Mouse (Mus musculus): ENCODE data around the gene Mpv17l2. TPM values are rescaled to one million over a fixed set of nuclear protein-coding genes. Genes with fewer than 3 reads are reported as not detected.

The Mpv17l2 gene
- polyA plus RNA-seq (2012; rRNA removed) = 61.6 and 80.0 TPM in 2 replicates

GRCm38 (mm10) chr8:70760775-70761406 is at the start of gene Mpv17l2:
Mpv17l2 (minus strand) TSS chr8:70760946.
- Histone ChIP-seq H3K4me3 (replicated peaks; ENCODE audit: extremely low read depth, low read depth, low read length) (peak within 1 kb of the TSS; percentile 83), H3K4me1 (ENCODE audit: control insufficient read depth, insufficient read depth, low read length) (peaks cover 14% of the 10 kb centered on the region)
- DNase-seq = peak; percentile 94
- under 1% methylated on average over 55 of the region's 55 CpGs for WGBS
- peak; percentile 46; the same call in 1 of the 2 replicates for TF ChIP-seq POLR2A (IDR thresholded peaks at IDR 0.05; ENCODE audit: borderline replicate concordance, extremely low read depth, low read depth, low read length)
- TF ChIP-seq CTCF (IDR thresholded peaks at IDR 0.05; ENCODE audit: insufficient read depth, low read length) = no peak

DNA sequence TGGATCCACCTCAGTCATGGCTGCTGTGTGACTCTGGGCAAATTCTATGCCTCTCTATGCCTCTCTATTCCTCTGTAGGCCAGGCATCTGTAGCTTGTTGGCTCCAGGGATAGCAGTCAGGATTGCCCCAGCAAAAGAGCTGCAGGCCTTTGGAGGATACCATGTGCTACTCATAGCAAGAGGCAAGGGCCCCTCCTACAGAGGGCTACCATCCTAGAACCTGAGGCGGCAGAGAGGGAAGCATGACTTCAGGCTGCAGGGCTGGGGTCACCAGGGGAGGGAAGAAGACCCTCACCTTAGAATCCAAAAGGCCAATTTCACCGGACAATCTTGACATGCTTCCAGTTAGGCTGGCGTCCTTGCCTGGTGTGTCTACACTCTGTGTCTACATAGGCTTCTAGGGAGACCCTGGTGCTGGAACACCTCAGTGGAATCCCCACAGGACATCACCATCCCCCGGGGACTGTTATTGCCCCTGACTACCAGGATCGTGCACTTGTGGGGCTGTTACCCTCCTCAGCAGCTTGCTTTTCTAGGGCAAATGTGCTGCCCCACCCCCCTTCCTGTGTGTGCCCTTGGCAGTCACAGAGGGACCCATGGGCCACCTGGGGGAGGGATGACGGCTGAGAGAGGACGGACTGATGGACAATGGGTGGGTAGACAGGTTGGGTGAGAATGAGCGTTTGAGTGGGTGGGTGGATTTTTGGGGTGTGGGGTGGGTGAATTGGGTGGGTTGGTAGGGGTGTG is 48.4 kb upstream of the Mpv17l2 start:
- Histone ChIP-seq H3K4me3 (replicated peaks; ENCODE audit: extremely low read depth, low read depth, low read length) (no peak overlapping the region), H3K4me1 (ENCODE audit: control insufficient read depth, insufficient read depth, low read length) (peaks cover 5% of the 10 kb centered on the region)
- WGBS = 78% methylated on average over 8 of the region's 8 CpGs
- no peak for DNase-seq
- TF ChIP-seq CTCF (IDR thresholded peaks at IDR 0.05; ENCODE audit: insufficient read depth, low read length) = no peak

GRCm38 (mm10) chr8:70808239-70808638 is 47.5 kb upstream of the Mpv17l2 start, which contains the start of gene Il12rb1:
Il12rb1 (plus strand) TSS chr8:70808449.
- H3K4me3 ChIP-seq (replicated peaks; ENCODE audit: extremely low read depth, low read depth, low read length) = no peak within 1 kb of the TSS
- WGBS = 55% methylated on average over 5 of the region's 5 CpGs
- DNase-seq = no peak
- peaks cover 7% of the 10 kb centered on the region for H3K4me1 ChIP-seq (ENCODE audit: control insufficient read depth, insufficient read depth, low read length)
- TF ChIP-seq POLR2A (IDR thresholded peaks at IDR 0.05; ENCODE audit: borderline replicate concordance, extremely low read depth, low read depth, low read length) (no peak), CTCF (IDR thresholded peaks at IDR 0.05; ENCODE audit: insufficient read depth, low read length) (no peak)

DNA sequence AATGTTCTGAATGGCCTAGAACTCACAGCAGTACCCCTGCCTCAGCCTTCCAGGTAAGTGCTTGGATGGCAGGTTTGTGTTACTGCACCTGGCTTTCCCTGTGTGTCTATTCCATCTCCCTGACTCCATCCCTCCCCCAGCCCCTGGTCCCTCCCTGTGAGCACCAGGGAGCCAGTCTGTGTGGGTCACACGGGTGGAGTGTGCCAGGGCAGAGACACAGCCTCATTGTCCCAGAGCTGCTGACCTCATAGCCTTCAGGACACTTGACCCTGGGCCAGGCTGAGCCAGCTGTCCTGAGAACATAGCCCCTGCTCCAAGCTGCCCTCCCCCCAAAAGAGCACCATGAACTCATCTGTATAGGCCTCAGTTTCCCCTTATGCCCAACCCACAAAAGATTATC is 46.6 kb upstream of the Mpv17l2 start:
- Histone ChIP-seq H3K4me3 (replicated peaks; ENCODE audit: extremely low read depth, low read depth, low read length) (no peak overlapping the region), H3K4me1 (ENCODE audit: control insufficient read depth, insufficient read depth, low read length) (peaks cover 7% of the 10 kb centered on the region)
- WGBS = 56% methylated on average over 1 of the region's 1 CpGs
- TF ChIP-seq CTCF (IDR thresholded peaks at IDR 0.05; ENCODE audit: insufficient read depth, low read length) (no peak), POLR2A (IDR thresholded peaks at IDR 0.05; ENCODE audit: borderline replicate concordance, extremely low read depth, low read depth, low read length) (no peak)
- DNase-seq = no peak

GRCm38 (mm10) chr8:70806541-70806940 is 45.8 kb upstream of the Mpv17l2 start:
- Histone ChIP-seq H3K4me3 (replicated peaks; ENCODE audit: extremely low read depth, low read depth, low read length) (no peak overlapping the region), H3K4me1 (ENCODE audit: control insufficient read depth, insufficient read depth, low read length) (peaks cover 7% of the 10 kb centered on the region)
- DNase-seq = no peak
- TF ChIP-seq POLR2A (IDR thresholded peaks at IDR 0.05; ENCODE audit: borderline replicate concordance, extremely low read depth, low read depth, low read length) = no peak
- TF ChIP-seq CTCF (IDR thresholded peaks at IDR 0.05; ENCODE audit: insufficient read depth, low read length) = no peak
- 70% methylated on average over 4 of the region's 4 CpGs for WGBS

DNA sequence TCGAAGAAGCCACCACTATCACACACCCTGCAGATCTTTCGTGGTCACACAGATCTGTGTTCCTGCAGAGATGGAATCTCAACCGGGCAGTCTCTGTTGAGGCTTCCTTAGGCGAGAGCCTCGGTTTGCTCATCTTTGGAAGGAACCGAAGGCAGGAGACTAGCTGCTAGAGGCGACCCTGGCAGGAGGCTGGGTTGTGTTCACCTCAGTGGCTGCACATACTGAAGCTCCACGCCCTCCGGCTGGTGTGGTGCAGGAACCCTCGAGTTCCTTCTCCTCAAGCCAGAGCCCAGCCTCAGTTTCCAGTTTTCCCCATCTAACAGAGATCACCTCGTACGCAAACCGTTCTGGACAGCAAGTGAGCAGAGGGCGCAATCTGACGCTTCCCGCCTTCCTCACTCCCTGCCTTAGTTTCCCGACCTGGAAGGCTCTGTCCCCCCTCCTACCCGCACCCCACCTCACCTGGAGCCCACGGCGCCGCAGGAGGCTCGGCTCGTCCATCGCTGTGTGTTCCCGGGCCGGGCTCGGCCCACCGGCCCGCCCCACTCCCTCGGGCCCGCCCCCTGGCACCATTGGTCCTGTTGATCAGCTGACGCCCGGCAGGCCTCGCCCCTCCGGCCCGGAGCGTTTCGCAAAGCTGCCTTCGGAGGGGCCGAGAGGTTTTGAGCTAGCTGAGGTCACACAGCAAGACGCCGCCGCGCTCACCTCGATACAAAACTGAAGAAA is 43.9 kb upstream of the Mpv17l2 start, which contains the start of gene Mast3:
TSS of gene Mast3 (minus strand) at position 574 of the 726 bp plus-strand sequence.
- peak within 1 kb of the TSS; percentile 68 for H3K4me3 ChIP-seq (replicated peaks; ENCODE audit: extremely low read depth, low read depth, low read length)
- H3K4me1 ChIP-seq (ENCODE audit: control insufficient read depth, insufficient read depth, low read length) = peaks cover 7% of the 10 kb centered on the region
- DNase-seq = peak; percentile 80
- under 1% methylated on average over 45 of the region's 45 CpGs for WGBS
- TF ChIP-seq CTCF (IDR thresholded peaks at IDR 0.05; ENCODE audit: insufficient read depth, low read length) (no peak), POLR2A (IDR thresholded peaks at IDR 0.05; ENCODE audit: borderline replicate concordance, extremely low read depth, low read depth, low read length) (peak; percentile 48; the same call in 1 of the 2 replicates)

GRCm38 (mm10) chr8:70803761-70804480 is 43.2 kb upstream of the Mpv17l2 start:
- WGBS = 2% methylated on average over 47 of the region's 47 CpGs
- H3K4me1 ChIP-seq (ENCODE audit: control insufficient read depth, insufficient read depth, low read length) = peaks cover 7% of the 10 kb centered on the region
- DNase-seq = peak; percentile 42
- TF ChIP-seq CTCF (IDR thresholded peaks at IDR 0.05; ENCODE audit: insufficient read depth, low read length) (no peak), POLR2A (IDR thresholded peaks at IDR 0.05; ENCODE audit: borderline replicate concordance, extremely low read depth, low read depth, low read length) (0 out of 2 replicates have a peak, but pooled peaks have one; percentile 37)
- peak overlapping the region; percentile 68 for H3K4me3 ChIP-seq (replicated peaks; ENCODE audit: extremely low read depth, low read depth, low read length)

DNA sequence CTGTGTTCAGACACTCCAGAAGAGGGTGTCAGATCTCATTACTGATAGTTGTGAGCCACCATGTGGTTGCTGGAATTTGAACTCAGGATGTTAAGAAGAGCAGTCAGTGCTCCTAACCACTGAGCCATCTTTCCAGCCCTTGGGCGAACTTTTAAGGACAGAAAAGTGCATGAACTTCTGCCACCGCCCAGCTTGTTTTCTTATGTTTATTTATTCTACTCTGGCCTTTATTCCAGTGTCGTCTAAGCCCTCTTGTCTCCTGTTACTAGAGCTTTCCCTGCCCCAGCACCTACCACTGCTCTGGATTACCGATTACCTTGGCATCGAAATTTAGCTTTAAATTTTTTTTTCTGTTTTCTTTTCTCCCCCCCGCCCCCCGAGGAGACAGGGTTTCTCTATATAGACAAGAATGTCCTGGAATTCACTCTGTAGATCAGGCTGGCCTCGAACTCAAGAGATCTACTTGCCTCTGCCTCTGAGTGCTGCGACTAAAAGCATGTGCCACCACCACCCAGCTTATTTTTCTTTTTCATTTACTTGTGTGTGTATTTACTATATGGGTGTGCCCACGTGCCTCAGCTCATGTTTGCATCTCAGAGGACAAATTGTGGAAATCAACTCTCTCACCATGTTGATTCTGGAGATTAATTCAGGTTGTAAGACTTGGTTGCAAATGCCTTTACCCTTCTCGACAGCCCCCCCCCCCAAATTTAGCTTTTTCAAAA is 42.2 kb upstream of the Mpv17l2 start:
- WGBS = 58% methylated on average over 11 of the region's 11 CpGs
- H3K4me1 ChIP-seq (ENCODE audit: control insufficient read depth, insufficient read depth, low read length) = peaks cover 7% of the 10 kb centered on the region
- no peak for TF ChIP-seq POLR2A (IDR thresholded peaks at IDR 0.05; ENCODE audit: borderline replicate concordance, extremely low read depth, low read depth, low read length)
- no peak for TF ChIP-seq CTCF (IDR thresholded peaks at IDR 0.05; ENCODE audit: insufficient read depth, low read length)

More for the DNA sequence above, 42.2 kb upstream of the Mpv17l2 start:
- H3K4me3 ChIP-seq (replicated peaks; ENCODE audit: extremely low read depth, low read depth, low read length) = no peak overlapping the region
- DNase-seq = no peak

Measured in lung, adult 2 months (tissue).